Mouse (Mus musculus) heart, adult 2 months (tissue): ENCODE measurements around the gene Suv39h2.

Experiments
- CTCF ChIP-seq: fragments of 200-600 bp; IDR thresholded peaks from 2 replicates; pipeline ENCODE4 v1.8.1; 2022; ENCODE audit warnings: antibody characterized with exemption, mild to moderate bottlenecking, moderate library complexity
- EP300 ChIP-seq: fragments of 200-500 bp; IDR thresholded peaks from 2 replicates; pipeline ENCODE4 v1.6.1; 2011; ENCODE audit warnings: low read depth, low read length, control low read depth; ENCODE audit not compliant: insufficient read depth
- POLR2A ChIP-seq: fragments of 200-500 bp; IDR thresholded peaks from 2 replicates; pipeline ENCODE4 v1.6.1; 2011; ENCODE audit warnings: mild to moderate bottlenecking, low read depth, low read length, control low read depth; ENCODE audit not compliant: insufficient read depth

DNA sequence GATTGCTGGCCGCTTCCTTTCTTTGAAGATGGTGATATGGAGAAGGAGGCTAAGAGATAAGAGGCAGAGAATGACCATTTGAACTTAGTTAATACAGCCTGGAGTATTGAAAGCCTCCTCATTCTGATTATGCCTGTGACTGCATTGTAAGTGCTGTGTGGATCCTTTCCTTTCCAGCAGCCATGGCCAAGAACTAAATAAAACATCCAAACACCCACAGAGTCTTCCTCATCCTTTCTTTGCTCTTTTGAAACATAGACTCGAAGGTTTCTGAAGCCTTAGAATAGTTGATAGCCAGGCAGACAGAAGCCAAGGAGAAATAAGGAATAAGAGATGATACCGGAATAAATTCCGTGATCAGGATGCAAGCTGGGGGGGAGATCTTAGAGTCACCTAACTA, 68.8 kb downstream of the Suv39h2 start:
- TF ChIP-seq POLR2A (no peak), CTCF (no peak), EP300 (no peak)
